Mouse (Mus musculus): Measurements from ENCODE around the gene Msantd1.

DNA sequence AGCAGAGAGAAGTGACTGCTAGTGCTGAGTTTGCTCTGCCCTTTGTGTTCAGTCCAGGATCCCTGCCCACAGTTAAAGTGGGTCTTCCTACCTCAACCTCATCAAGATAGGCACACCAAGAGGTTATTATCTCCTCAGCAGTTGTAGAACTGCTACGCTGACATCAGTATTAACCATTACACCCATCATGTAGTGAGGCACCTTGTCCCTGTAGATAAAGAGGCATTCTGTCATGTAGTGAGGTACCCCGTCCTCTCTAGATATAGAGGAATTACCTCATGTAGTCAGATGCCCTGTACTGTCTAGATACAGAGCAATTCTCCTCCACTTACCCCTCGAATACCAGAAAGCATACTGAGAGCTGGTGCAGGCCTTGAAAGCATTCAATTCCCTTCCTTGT, 26.8 kb upstream of the Msantd1 start:
- TF ChIP-seq CTCF (conservative IDR thresholded peaks at IDR 0.05; ENCODE audit: insufficient read depth, insufficient read length, low read depth, low read length) (no peak), POLR2A (IDR thresholded peaks at IDR 0.05; ENCODE audit: low read depth, low read length) (no peak)

Data from kidney, adult 2 months (tissue).